Mouse (Mus musculus): ENCODE measurements around the gene Wee1. TPM values are rescaled to one million over a fixed set of nuclear protein-coding genes. Genes with fewer than 3 reads are reported as not detected.

Gene Wee1
- polyA plus RNA-seq, 1 experiment from 2014 or later, result 3.7 TPM

Other genes with a start within 250 kb of the Wee1 start
- gene Dennd5a, start 161.6 kb upstream of the Wee1 start, polyA plus RNA-seq (2015; fragmentation: Nextera tagmentation; extraction: Ambion mirVana), result 38.5 and 40.2 TPM in 2 replicates
- gene Tmem41b, start 135.1 kb upstream of the Wee1 start, polyA plus RNA-seq (2015; fragmentation: Nextera tagmentation; extraction: Ambion mirVana), result 63.7 and 67.2 TPM in 2 replicates
- 48.6 and 50.6 TPM in 2 replicates for gene Ipo7, start 103.8 kb upstream of the Wee1 start, polyA plus RNA-seq (2015; fragmentation: Nextera tagmentation; extraction: Ambion mirVana)
- gene Zfp143, start 60.8 kb upstream of the Wee1 start, polyA plus RNA-seq (2015; fragmentation: Nextera tagmentation; extraction: Ambion mirVana), result 13.8 and 14.1 TPM in 2 replicates
- 8.5 and 9.9 TPM in 2 replicates for gene Swap70, start 99.7 kb downstream of the Wee1 start, polyA plus RNA-seq (2015; fragmentation: Nextera tagmentation; extraction: Ambion mirVana)